Mouse (Mus musculus) erythroblast, embryonic 14.5 days (primary cell): Measurements from ENCODE around the gene Kif2b. TPM values are rescaled to one million over a fixed set of nuclear protein-coding genes. Genes with fewer than 3 reads are reported as not detected.

ENCODE experiments used
- H3K27me3 ChIP-seq: 2 replicates; pipeline ENCODE4 v1.6.1; 2012; ENCODE audit warnings: inconsistent platforms; ENCODE audit not compliant: control insufficient read depth
- H3K36me3 ChIP-seq: 2 replicates; pipeline ENCODE4 v1.6.1; 2012; ENCODE audit warnings: mild to moderate bottlenecking, inconsistent platforms; ENCODE audit not compliant: control insufficient read depth
- H3K4me1 ChIP-seq: 2 replicates; pipeline ENCODE4 v1.6.1; 2012; ENCODE audit warnings: inconsistent platforms; ENCODE audit not compliant: control insufficient read depth
- H3K4me3 ChIP-seq: replicated peaks from 2 replicates; pipeline ENCODE3; 2012; ENCODE audit warnings: moderate library complexity, mild to moderate bottlenecking, inconsistent platforms
- H3K9me3 ChIP-seq: 2 replicates; pipeline ENCODE4 v1.6.1; 2012; ENCODE audit warnings: low read length, inconsistent platforms, mixed read lengths; ENCODE audit not compliant: control insufficient read depth
- GATA1 ChIP-seq: IDR thresholded peaks from 2 replicates; pipeline ENCODE4 v1.6.1; 2012; ENCODE audit warnings: low read length, inconsistent platforms, mixed read lengths
- TAL1 ChIP-seq: IDR thresholded peaks from 3 replicates; pipeline ENCODE4 v1.6.1; 2012; ENCODE audit warnings: low read length, inconsistent platforms, mixed read lengths
- polyA plus RNA-seq: library from polyadenylated mRNA; stranded (reverse); fragments of >175 nt; gene quantifications from 2 replicates; pipeline ENCODE4 v1.2.3, GENCODE M21; 2012

Kif2b gene
- not detected in 2 replicates for polyA plus RNA-seq

GRCm38 (mm10) chr11:91577317-91577716 lies at the start of gene Kif2b:
Gene Kif2b (minus strand): TSS chr11:91577558.
- peaks cover 19% of the 10 kb centered on the region for H3K9me3 ChIP-seq
- no peak for TF ChIP-seq GATA1
- no peak for TF ChIP-seq TAL1

GRCm38 (mm10) chr11:91593088-91593487 lies 15.7 kb upstream of the Kif2b start:
- Histone ChIP-seq H3K9me3 (peaks cover 3% of the 10 kb centered on the region; the same call in 1 of the 2 replicates), H3K36me3 (no peaks in the 10 kb centered on the region), H3K27me3 (no peaks in the 10 kb centered on the region), H3K4me1 (no peaks in the 10 kb centered on the region), H3K4me3 (no peak overlapping the region)
- TF ChIP-seq GATA1 (no peak), TAL1 (no peak)

More at GRCm38 (mm10) chr11:91577317-91577716, at the start of gene Kif2b:
- Histone ChIP-seq H3K4me1 (no peaks in the 10 kb centered on the region), H3K27me3 (no peaks in the 10 kb centered on the region), H3K4me3 (no peak within 1 kb of the TSS), H3K36me3 (no peaks in the 10 kb centered on the region)

- H3K36me3 ChIP-seq = no peaks in the 10 kb centered on the region
- H3K4me1 ChIP-seq = no peaks in the 10 kb centered on the region
- TF ChIP-seq GATA1 (no peak), TAL1 (no peak)
- H3K4me3 ChIP-seq = no peak overlapping the region
- H3K27me3 ChIP-seq = no peaks in the 10 kb centered on the region
- peaks cover 19% of the 10 kb centered on the region for H3K9me3 ChIP-seq
Measured at GRCm38 (mm10) chr11:91576856-91577255, 502 bp downstream of the Kif2b start.

- Histone ChIP-seq H3K4me3 (no peak overlapping the region), H3K36me3 (no peaks in the 10 kb centered on the region), H3K9me3 (peaks cover 21% of the 10 kb centered on the region), H3K27me3 (no peaks in the 10 kb centered on the region), H3K4me1 (no peaks in the 10 kb centered on the region)
- TF ChIP-seq TAL1 (no peak), GATA1 (no peak)
Measured at GRCm38 (mm10) chr11:91575406-91575805, 2.0 kb downstream of the Kif2b start.

GRCm38 (mm10) chr11:91574477-91574876 lies 2.9 kb downstream of the Kif2b start:
- no peaks in the 10 kb centered on the region for H3K36me3 ChIP-seq
- no peaks in the 10 kb centered on the region for H3K27me3 ChIP-seq
- H3K4me3 ChIP-seq = no peak overlapping the region
- H3K4me1 ChIP-seq = no peaks in the 10 kb centered on the region
- TF ChIP-seq TAL1 (no peak), GATA1 (no peak)
- peaks cover 21% of the 10 kb centered on the region for H3K9me3 ChIP-seq

- Histone ChIP-seq H3K27me3 (no peaks in the 10 kb centered on the region), H3K4me3 (no peak overlapping the region), H3K4me1 (no peaks in the 10 kb centered on the region), H3K36me3 (no peaks in the 10 kb centered on the region), H3K9me3 (no peaks in the 10 kb centered on the region)
- no peak for TF ChIP-seq TAL1
- TF ChIP-seq GATA1 = no peak
Measured at GRCm38 (mm10) chr11:91530737-91531136, 46.6 kb downstream of the Kif2b start.
